Mouse (Mus musculus) heart, adult 2 months (tissue): Measurements from ENCODE around the gene Hdac9.

Experiments
- CTCF ChIP-seq: fragments of 200-600 bp; IDR thresholded peaks from 2 replicates; pipeline ENCODE4 v1.8.1; 2022; ENCODE audit warnings: antibody characterized with exemption, mild to moderate bottlenecking, moderate library complexity
- EP300 ChIP-seq: fragments of 200-500 bp; IDR thresholded peaks from 2 replicates; pipeline ENCODE4 v1.6.1; 2011; ENCODE audit warnings: low read depth, low read length, control low read depth; ENCODE audit not compliant: insufficient read depth

GRCm38 (mm10) chr12:34725204-34725603, 191.7 kb downstream of the Hdac9 start:
- TF ChIP-seq CTCF = no peak
- no peak for TF ChIP-seq EP300
